Mouse (Mus musculus) CD4-positive, CD25-positive, alpha-beta regulatory T cell, adult 2 months (primary cell): ENCODE data around the gene Maco1.

ENCODE experiments used
- DNase-seq: peaks from one replicate; pipeline ENCODE4 v3.0.0-alpha.2; 2012; ENCODE audit warnings: low read depth, low spot score

Gene Maco1

GRCm38 (mm10) chr4:134772805-134773674 lies 80.1 kb downstream of the Maco1 start:
- DNase-seq: peak; percentile 57

DNA sequence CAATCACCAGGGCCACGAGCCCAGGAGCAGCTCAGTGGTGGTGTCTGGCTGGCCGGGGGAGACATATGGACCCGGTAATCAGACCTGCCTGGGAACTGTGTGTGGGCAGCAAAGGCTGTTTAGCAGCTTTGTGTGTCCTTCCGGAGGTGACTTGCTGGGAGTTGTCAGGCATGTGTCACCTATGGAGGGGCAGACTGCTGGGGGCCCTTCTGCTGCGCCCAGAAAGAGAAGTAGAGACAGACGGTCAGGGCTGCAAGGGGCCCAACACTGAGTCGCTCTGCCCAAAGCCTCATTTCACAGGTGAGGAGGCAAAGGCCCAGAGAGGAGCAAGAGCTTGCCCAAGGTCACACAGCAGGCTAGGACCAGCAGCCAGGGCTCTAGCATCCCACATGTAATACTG lies 83.3 kb downstream of the Maco1 start:
- DNase-seq: no peak

GRCm38 (mm10) chr4:134769081-134769811 lies 83.9 kb downstream of the Maco1 start:
- no peak for DNase-seq

- DNase-seq: no peak
These were observed 84.8 kb downstream of the Maco1 start for GRCm38 (mm10) chr4:134768226-134768888.

DNA sequence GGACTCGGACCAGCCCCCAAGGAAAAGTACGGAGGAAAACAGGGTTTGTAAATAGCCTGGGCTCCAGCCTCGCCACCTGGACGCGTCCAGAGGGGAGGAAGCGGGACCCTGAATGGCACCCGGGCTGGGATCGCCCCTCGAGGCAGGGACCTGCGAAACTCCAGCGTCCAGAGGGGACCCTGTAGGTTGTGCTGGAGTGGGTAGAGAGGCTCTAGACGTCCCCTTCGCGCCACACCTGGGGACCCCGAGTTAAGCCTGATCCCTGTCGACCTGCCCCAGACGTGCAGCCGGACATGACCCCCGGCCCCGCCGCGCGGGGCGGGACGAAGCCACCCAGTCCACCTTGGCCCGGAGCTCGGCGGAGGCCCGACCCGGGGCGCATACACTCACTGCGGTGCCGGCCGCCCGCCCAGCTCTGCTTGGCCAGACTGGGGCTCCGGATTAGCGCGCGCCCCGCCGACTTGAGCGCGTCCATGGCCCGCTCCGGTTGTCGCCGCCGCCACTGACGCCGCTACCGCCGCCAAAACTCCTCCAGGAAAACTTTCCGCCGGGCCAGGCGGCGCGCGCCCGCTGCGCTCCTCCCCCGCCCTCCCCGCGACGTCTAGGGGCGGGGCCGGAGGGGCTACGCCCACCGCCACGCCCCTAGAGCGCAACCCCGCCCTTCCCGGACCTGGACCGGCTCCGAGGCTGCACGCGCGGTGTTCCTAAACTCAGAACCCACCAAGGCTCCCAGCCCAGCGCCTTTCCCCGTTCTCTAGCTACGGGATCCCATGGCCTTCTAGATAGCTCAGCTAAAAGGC lies 85.5 kb downstream of the Maco1 start, which contains the start of gene Ldlrap1:
Gene Ldlrap1, minus strand, starts transcription at position 599 of the 800 bp plus-strand sequence.
- peak; percentile 89 for DNase-seq

DNA sequence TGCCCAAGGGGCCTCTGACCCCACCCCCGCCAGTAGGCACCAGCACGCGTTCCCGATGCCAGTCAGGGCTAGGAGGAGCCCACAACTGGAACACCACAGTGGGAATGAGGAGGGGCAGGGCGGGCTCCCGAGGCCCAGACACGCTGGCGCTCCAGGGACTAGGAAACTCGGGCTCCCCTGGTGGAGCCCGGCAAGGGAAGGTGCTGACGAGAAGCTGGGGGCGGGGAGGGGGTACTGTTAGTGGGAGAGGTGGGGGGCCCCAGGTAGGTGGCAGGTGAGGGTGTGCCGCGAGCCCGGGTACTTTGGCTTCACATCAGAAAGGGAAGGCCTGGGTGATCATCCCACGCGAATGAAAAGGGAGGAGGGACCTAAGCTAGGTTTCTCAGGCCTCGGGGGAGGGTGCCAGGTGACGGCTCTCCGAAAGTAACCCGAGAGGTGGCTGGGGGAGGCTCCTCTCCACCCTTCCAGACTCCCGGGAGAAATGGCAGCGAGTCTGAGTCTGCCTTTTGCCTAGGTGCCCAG lies 86.2 kb downstream of the Maco1 start:
- DNase-seq: peak; percentile 63

GRCm38 (mm10) chr4:134766277-134766676 lies 86.9 kb downstream of the Maco1 start:
- DNase-seq: no peak

- DNase-seq: no peak
These were observed 88.8 kb downstream of the Maco1 start for GRCm38 (mm10) chr4:134764333-134764732.

DNA sequence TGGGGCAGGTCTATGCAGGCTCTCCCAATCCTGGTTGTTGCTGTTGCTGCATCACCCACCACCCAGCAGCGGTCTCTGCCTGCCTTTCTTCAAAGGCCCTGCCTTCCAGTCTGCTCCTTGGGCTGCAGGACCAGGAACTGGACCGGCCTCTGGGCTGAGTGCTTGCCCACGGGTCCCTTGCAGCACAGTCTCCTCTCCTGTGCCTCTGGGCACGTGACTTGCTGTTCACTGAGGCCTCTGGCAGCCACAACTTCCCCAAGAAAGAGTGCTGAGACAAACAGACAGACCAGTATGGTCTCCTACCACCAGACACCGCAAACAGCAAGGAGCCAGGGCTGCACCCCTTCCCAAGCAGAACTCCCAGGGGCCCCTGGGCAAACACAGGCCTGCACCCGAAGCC lies 90.8 kb downstream of the Maco1 start:
- DNase-seq: no peak

DNA sequence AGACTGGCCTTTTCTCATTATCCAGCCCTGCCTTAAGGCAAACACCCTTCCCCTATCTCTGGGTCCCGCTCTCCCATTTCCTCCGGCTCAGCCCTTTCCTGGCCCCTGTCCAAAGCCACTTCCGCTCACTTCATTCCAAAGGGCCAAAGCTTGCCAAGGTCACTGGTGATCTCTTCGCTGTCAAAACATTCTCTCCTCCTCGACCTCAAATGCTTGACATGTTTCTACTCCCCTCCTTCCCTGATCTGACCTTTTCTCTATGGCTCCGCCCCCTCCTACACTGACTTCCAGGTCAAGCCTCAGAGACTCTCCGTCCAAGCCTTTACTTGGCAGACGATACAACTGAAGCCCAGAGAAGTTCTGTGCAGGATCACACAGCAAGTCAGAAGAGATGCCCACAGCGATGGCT lies 92.3 kb downstream of the Maco1 start:
- DNase-seq: no peak

GRCm38 (mm10) chr4:134760281-134760680 lies 92.9 kb downstream of the Maco1 start:
- DNase-seq: no peak

GRCm38 (mm10) chr4:134759564-134759963 lies 93.6 kb downstream of the Maco1 start:
- DNase-seq: no peak

- no peak for DNase-seq
These were observed 94.2 kb downstream of the Maco1 start for GRCm38 (mm10) chr4:134758922-134759321.

DNA sequence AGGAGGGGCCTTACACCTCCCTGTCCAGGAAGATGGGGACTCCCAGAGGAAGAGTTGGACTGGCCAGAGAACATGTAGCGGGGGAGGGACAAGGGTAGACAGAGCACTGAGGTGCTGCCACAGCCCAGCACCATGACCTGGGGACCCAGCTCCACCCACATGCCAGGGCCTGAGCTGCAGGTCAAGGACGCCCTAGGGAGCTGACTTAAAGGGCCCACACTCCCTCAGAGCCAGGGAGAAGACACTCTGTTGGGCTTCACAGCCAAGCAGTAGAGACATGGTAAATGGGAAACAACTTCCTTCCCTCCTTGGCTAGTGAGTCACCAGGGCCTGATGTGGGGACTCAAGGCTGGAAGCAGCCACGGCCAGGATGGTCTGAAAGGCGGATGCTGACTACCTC lies 94.8 kb downstream of the Maco1 start:
- no peak for DNase-seq

DNA sequence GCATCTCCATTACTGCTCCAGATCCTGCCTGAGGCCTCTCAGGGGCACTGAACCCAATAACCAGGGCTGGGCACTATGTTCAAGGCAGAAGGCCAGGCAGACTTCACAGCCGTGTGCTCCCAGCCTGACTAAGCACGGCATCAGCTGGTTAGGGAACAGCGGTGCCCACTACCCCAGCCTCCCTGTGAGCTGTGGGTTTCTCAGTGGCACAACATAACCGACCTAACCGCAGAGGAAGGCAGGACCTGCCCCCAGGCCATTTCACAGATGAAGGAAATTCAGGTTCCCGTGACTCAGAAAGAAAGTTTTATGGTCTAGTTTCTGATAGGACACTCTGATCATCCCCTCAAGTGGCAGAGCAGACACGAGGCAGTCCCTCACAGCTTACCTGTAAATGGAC lies 96.2 kb downstream of the Maco1 start:
- DNase-seq: peak; percentile 37

- no peak for DNase-seq
These were observed 98.2 kb downstream of the Maco1 start for GRCm38 (mm10) chr4:134754941-134755340.

- peak; percentile 43 for DNase-seq
These were observed 98.8 kb downstream of the Maco1 start for GRCm38 (mm10) chr4:134754371-134754770.

GRCm38 (mm10) chr4:134753516-134754261 lies 99.5 kb downstream of the Maco1 start:
- DNase-seq: no peak

GRCm38 (mm10) chr4:134752911-134753426 lies 100.2 kb downstream of the Maco1 start:
- DNase-seq: no peak
